Mouse (Mus musculus): Measurements from ENCODE around the gene Tmem53. TPM values are rescaled to one million over a fixed set of nuclear protein-coding genes. Genes with fewer than 3 reads are reported as not detected.

The Tmem53 gene
- polyA plus RNA-seq, 2 experiments, result 2.4 to 6.7 TPM

DNA sequence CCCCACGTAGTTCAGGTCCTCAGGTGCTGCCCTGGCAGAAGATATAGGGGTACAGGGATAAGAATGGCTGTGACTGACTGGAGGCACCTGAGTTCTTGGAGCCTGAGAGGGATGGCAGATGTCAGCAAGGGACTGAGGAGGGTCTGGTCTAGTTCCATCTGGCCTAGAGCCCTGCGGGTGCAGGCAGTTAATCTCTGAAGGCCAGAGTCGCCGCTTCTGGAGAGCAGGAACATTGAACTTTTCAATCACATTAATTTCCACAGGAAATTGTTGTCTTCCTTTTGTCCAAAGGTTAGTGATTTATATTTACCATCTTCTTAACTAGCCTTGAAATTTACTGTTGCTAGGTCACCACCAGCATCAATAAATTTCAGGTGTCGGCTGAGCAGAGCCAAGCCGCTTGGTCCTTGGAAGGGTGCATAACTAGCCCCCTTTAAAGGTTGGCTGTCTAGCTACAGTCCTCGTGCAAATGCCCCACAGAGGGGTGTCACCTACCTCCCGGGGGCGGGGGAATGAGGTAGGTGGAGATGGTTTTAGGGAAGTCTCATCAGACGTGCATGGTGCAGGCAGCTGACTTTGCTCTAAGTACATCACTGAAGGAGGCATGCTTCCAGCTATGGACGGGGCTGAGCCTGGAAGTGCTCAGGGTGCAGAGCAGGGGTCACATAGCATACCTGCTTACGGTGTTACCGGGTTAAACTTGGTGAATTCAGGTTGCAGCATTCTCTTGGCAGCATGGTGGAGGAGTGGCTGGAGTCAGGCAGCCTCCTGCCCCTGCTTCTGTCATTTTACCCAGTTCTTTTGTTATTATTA lies 10.6 kb downstream of the Tmem53 start:
- H3K9ac ChIP-seq (replicated peaks), result no peak overlapping the region
- H3K4me3 ChIP-seq (ENCODE audit: insufficient read depth in 1 of 2, low read depth in 2 of 2, low read length in 2 of 2), result no peak overlapping the region
- no peaks in the 10 kb centered on the region for H3K36me3 ChIP-seq (replicated peaks; ENCODE audit: control insufficient read depth, insufficient read depth, low read depth)
- 55% methylated on average over 13 of the region's 13 CpGs for WGBS (ENCODE audit: insufficient replicate concordance)
- ATAC-seq (ENCODE audit: insufficient read depth), result no peak
- no peaks in the 10 kb centered on the region for H3K9me3 ChIP-seq (ENCODE audit: control insufficient read depth, low read length)
- no peaks in the 10 kb centered on the region for H3K27me3 ChIP-seq (ENCODE audit: control insufficient read depth, insufficient read depth, low read length)
- no peak overlapping the region for H3K27ac ChIP-seq
- no peaks in the 10 kb centered on the region for H3K4me1 ChIP-seq (replicated peaks; ENCODE audit: control insufficient read depth in 2 of 2, insufficient read depth in 2 of 2, low read length in 1 of 2)
- DNase-seq (ENCODE audit: low read depth in 3 of 3, low spot score in 3 of 3), result no peak
- H3K4me2 ChIP-seq (ENCODE audit: low read depth), result no peak overlapping the region
- TF ChIP-seq CTCF (IDR thresholded peaks at IDR 0.05; ENCODE audit: low read depth) (no peak), EP300 (IDR thresholded peaks at IDR 0.05; ENCODE audit: low read depth) (no peak)

DNA sequence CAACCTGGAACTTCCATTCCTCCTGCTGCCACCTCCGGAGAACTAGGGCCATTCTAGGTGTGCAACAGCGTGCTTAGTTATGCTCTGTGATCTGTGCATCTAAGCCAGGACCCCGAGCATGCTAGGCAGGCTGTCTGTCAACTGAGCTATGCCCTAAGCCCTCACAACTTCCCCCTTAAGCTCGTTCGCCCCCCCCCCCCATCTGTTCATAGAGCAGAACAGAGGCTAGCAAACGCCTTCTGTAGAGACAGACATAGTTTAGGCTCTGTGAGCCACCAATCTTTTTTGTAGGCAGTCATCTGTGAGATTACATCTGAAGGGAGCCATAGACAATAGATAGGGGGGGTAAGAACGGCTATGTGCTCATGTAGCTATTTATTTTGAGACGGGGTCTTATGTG lies 11.2 kb downstream of the Tmem53 start:
- Histone ChIP-seq H3K4me3 (ENCODE audit: insufficient read depth in 1 of 2, low read depth in 2 of 2, low read length in 2 of 2) (no peak overlapping the region), H3K27me3 (ENCODE audit: control insufficient read depth, insufficient read depth, low read length) (no peaks in the 10 kb centered on the region), H3K4me1 (replicated peaks; ENCODE audit: control insufficient read depth in 2 of 2, insufficient read depth in 2 of 2, low read length in 1 of 2) (no peaks in the 10 kb centered on the region), H3K9ac (replicated peaks) (no peak overlapping the region), H3K4me2 (ENCODE audit: low read depth) (no peak overlapping the region), H3K27ac (no peak overlapping the region), H3K9me3 (ENCODE audit: control insufficient read depth, low read length) (no peaks in the 10 kb centered on the region), H3K36me3 (replicated peaks; ENCODE audit: control insufficient read depth, insufficient read depth, low read depth) (no peaks in the 10 kb centered on the region)
- TF ChIP-seq EP300 (IDR thresholded peaks at IDR 0.05; ENCODE audit: low read depth) (no peak), CTCF (IDR thresholded peaks at IDR 0.05; ENCODE audit: low read depth) (no peak)
- ATAC-seq (ENCODE audit: insufficient read depth) (no peak), DNase-seq (ENCODE audit: low read depth in 3 of 3, low spot score in 3 of 3) (no peak)
- 47% methylated on average over 8 of the region's 8 CpGs for WGBS (ENCODE audit: insufficient replicate concordance)

DNA sequence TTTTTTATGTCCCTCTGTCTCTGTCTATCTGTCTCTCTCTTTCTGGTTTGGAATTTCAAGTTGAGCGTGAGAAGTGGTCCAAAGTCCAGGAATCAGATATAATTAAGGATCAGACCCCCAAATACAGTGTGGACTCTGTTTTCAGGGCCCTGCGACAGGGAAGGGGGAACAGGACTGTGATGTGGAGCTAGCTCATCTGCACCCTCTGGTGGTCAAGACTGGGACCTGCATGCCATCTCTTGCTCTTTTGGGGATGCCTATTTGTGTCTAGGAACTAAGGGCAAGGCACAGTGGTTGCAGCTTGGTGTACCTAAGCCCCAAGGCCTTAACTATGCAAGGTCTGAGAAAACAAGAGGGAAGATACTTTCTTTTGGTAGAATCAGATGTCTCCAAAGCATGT lies 15.5 kb downstream of the Tmem53 start:
- 0% methylated on average over 2 of the region's 2 CpGs for WGBS (ENCODE audit: insufficient replicate concordance)
- H3K27me3 ChIP-seq (ENCODE audit: control insufficient read depth, insufficient read depth, low read length), result no peaks in the 10 kb centered on the region
- no peak overlapping the region for H3K27ac ChIP-seq
- peak in 2 of 3 experiments; percentile 34 to 41 for DNase-seq (ENCODE audit: low read depth in 3 of 3, low spot score in 3 of 3)
- no peak overlapping the region for H3K9ac ChIP-seq (replicated peaks)
- H3K36me3 ChIP-seq (replicated peaks; ENCODE audit: control insufficient read depth, insufficient read depth, low read depth), result peaks cover 4% of the 10 kb centered on the region
- H3K4me3 ChIP-seq (ENCODE audit: insufficient read depth in 1 of 2, low read depth in 2 of 2, low read length in 2 of 2), result no peak overlapping the region
- ATAC-seq (ENCODE audit: insufficient read depth), result no peak; the same call in 1 of the 2 replicates
- H3K4me1 ChIP-seq (replicated peaks; ENCODE audit: control insufficient read depth in 2 of 2, insufficient read depth in 2 of 2, low read length in 1 of 2), result no peaks in the 10 kb centered on the region
- H3K4me2 ChIP-seq (ENCODE audit: low read depth), result no peak overlapping the region
- no peaks in the 10 kb centered on the region for H3K9me3 ChIP-seq (ENCODE audit: control insufficient read depth, low read length)
- peak; percentile 97 for TF ChIP-seq CTCF (IDR thresholded peaks at IDR 0.05; ENCODE audit: low read depth)
- no peak for TF ChIP-seq EP300 (IDR thresholded peaks at IDR 0.05; ENCODE audit: low read depth)

DNA sequence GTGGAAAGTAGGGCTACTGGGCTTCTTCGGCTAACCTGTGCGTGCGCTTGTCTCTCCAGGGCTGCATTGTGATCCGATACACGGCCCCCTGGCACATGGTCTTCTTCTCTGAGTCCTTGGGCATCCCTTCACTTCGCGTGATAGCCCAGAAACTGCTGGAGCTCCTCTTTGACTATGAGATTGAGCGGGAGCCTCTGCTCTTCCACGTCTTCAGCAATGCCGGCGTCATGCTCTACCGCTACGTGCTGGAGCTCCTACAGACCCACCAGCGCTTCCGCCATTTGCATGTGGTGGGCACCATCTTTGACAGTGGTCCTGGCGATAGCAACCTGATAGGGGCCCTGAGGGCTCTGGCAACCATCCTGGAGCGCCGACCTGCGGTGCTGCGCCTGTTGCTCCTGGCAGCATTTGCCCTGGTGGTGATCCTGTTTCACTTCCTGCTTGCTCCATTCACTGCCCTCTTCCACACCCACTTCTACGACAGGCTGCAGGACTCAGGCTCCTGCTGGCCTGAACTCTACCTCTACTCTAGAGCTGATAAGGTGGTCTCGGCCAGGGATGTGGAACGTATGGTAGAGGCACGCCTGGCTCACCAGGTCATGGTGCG lies 16.2 kb downstream of the Tmem53 start:
- WGBS (ENCODE audit: insufficient replicate concordance), result 76% methylated on average over 25 of the region's 25 CpGs

DNA sequence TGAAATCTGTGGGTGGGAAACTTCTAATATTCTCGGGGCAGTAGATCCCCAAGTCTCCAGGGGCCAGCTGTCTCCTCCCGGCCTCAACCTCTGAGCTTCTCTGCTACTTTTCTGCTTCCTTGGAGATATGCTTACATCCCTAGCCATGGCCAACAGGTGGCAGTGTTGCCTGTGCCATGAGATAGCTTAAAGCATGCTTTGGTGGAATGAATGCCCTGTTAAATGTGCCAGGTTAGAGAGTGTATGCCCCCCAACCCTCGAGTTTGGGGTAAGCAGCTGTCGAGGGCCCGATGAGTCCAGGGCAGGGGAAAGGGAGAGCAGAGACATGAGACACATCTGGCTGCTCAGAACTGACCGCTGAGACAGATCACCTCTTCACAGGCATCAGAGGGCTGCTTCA lies 18.5 kb downstream of the Tmem53 start:
- H3K9me3 ChIP-seq (ENCODE audit: control insufficient read depth, low read length), result no peaks in the 10 kb centered on the region; the same call in none of the 2 replicates
- H3K4me2 ChIP-seq (ENCODE audit: low read depth), result no peak overlapping the region
- TF ChIP-seq EP300 (IDR thresholded peaks at IDR 0.05; ENCODE audit: low read depth) (no peak), CTCF (IDR thresholded peaks at IDR 0.05; ENCODE audit: low read depth) (peak; percentile 96)
- WGBS (ENCODE audit: insufficient replicate concordance), result 20% methylated on average over 6 of the region's 6 CpGs
- H3K36me3 ChIP-seq (replicated peaks; ENCODE audit: control insufficient read depth, insufficient read depth, low read depth), result peaks cover 18% of the 10 kb centered on the region
- no peaks in the 10 kb centered on the region for H3K4me1 ChIP-seq (replicated peaks; ENCODE audit: control insufficient read depth in 2 of 2, insufficient read depth in 2 of 2, low read length in 1 of 2)
- no peaks in the 10 kb centered on the region for H3K27me3 ChIP-seq (ENCODE audit: control insufficient read depth, insufficient read depth, low read length)
- DNase-seq (ENCODE audit: low read depth in 3 of 3, low spot score in 3 of 3) (peak; percentile 53 to 66 (median 56)), ATAC-seq (ENCODE audit: insufficient read depth) (no peak)
- H3K27ac ChIP-seq, result no peak overlapping the region
- no peak overlapping the region for H3K9ac ChIP-seq (replicated peaks)
- H3K4me3 ChIP-seq (ENCODE audit: insufficient read depth in 1 of 2, low read depth in 2 of 2, low read length in 2 of 2), result no peak overlapping the region

More for the DNA sequence above, 16.2 kb downstream of the Tmem53 start:
- H3K4me3 ChIP-seq (ENCODE audit: insufficient read depth in 1 of 2, low read depth in 2 of 2, low read length in 2 of 2), result no peak overlapping the region
- no peak for ATAC-seq (ENCODE audit: insufficient read depth)
- H3K4me2 ChIP-seq (ENCODE audit: low read depth), result no peak overlapping the region
- H3K4me1 ChIP-seq (replicated peaks; ENCODE audit: control insufficient read depth in 2 of 2, insufficient read depth in 2 of 2, low read length in 1 of 2), result no peaks in the 10 kb centered on the region
- DNase-seq (ENCODE audit: low read depth in 3 of 3, low spot score in 3 of 3), result no peak
- TF ChIP-seq EP300 (IDR thresholded peaks at IDR 0.05; ENCODE audit: low read depth), result no peak
- no peak for TF ChIP-seq CTCF (IDR thresholded peaks at IDR 0.05; ENCODE audit: low read depth)
- H3K9ac ChIP-seq (replicated peaks), result no peak overlapping the region
- no peaks in the 10 kb centered on the region for H3K27me3 ChIP-seq (ENCODE audit: control insufficient read depth, insufficient read depth, low read length)
- no peak overlapping the region for H3K27ac ChIP-seq
- H3K9me3 ChIP-seq (ENCODE audit: control insufficient read depth, low read length), result no peaks in the 10 kb centered on the region
- peaks cover 8% of the 10 kb centered on the region for H3K36me3 ChIP-seq (replicated peaks; ENCODE audit: control insufficient read depth, insufficient read depth, low read depth)

All from liver, embryonic 14.5 days (tissue).